Mouse (Mus musculus): ENCODE data around the gene Phf20. TPM values are rescaled to one million over a fixed set of nuclear protein-coding genes. Genes with fewer than 3 reads are reported as not detected.

Gene Phf20
- 11.8 and 12.1 TPM in 2 replicates for polyA plus RNA-seq (2012; rRNA removed)

GRCm38 (mm10) chr2:156196302-156197128, at the start of gene Phf20:
TSS of gene Phf20 (plus strand) at chr2:156196466.

GRCm38 (mm10) chr2:156180094-156180821, 16.0 kb upstream of the Phf20 start, which contains the start of gene Rbm39:
TSS of gene Rbm39 (minus strand) at chr2:156180238.

DNA sequence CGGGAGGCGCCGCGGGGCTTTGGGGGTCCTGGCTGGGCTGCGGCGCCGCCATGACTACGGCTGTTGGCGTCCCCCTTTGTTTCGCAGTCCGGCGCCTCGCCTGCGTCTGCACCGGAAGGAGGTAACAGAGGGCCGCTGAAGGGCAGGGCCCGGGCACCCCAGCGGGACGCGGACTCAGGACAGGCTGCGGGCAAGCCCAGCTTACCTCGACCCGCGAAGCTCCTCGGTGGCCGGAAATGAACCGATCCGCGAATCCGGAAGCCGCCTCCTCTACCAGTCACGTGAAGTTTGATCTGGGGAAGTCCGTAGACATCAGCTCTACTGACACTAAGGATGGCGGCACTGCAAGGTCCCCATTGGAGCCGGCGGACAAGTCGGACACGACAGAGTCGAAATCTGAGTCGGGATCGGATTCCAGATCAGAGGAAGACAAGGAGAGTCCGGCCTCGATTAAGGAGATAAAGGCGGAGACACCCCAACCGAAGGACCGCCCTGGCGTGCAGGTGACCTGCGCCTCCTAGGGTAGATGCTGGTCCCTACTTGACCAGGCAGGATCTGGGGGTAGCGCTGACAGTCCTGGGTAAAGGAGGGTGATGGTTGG, 116.1 kb downstream of the Phf20 start, which contains the start of the genes Cnbd2 and Scand1:
Cnbd2 (plus strand) TSS at position 3 of the 601 bp plus-strand sequence.
Scand1 (minus strand) TSS at position 408 of the 601 bp plus-strand sequence.

Other genes starting within 250 kb of the Phf20 start
- gene Cep250, start 240.0 kb upstream of the Phf20 start, polyA plus RNA-seq (2012; rRNA removed): 6.4 and 7.7 TPM in 2 replicates
- 1.5 and 2.0 TPM in 2 replicates for gene 6430550D23Rik, start 188.5 kb upstream of the Phf20 start, polyA plus RNA-seq (2012; rRNA removed)
- 280 and 317 TPM in 2 replicates for gene Ergic3, start 188.4 kb upstream of the Phf20 start, polyA plus RNA-seq (2012; rRNA removed)
- 2.9 and 3.4 TPM in 2 replicates for gene Fer1l4, start 143.5 kb upstream of the Phf20 start, polyA plus RNA-seq (2012; rRNA removed)
- 0.80 and 0.83 TPM in 2 replicates for gene Spag4, start 131.3 kb upstream of the Phf20 start, polyA plus RNA-seq (2012; rRNA removed)
- gene Cpne1, start 84.5 kb upstream of the Phf20 start, polyA plus RNA-seq (2012; rRNA removed): 70.6 and 73.0 TPM in 2 replicates
- 4.8 and 11.4 TPM in 2 replicates for gene Rbm12, start 84.5 kb upstream of the Phf20 start, polyA plus RNA-seq (2012; rRNA removed)
- 1.4 and 2.5 TPM in 2 replicates for gene Gm28036, start 69.4 kb upstream of the Phf20 start, polyA plus RNA-seq (2012; rRNA removed)
- 244 and 288 TPM in 2 replicates for gene Romo1, start 52.4 kb upstream of the Phf20 start, polyA plus RNA-seq (2012; rRNA removed)
- 89.5 and 91.6 TPM in 2 replicates for gene Nfs1, start 52.3 kb upstream of the Phf20 start, polyA plus RNA-seq (2012; rRNA removed)
- 47.0 and 63.0 TPM in 2 replicates for gene Rbm39, start 16.2 kb upstream of the Phf20 start, polyA plus RNA-seq (2012; rRNA removed)
- 0.95 and 1.4 TPM in 2 replicates for gene Cnbd2, start 115.8 kb downstream of the Phf20 start, polyA plus RNA-seq (2012; rRNA removed)
- gene Scand1, start 116.2 kb downstream of the Phf20 start, polyA plus RNA-seq (2012; rRNA removed): 303 and 402 TPM in 2 replicates
- gene Epb41l1, start 224.4 kb downstream of the Phf20 start, polyA plus RNA-seq (2012; rRNA removed): 35.5 and 43.5 TPM in 2 replicates

All from colon, adult 2 months (tissue).